Mouse (Mus musculus): ENCODE data around the gene Olfr395.
"Not testable (repeated sequence)": the region's sequence is repeated elsewhere in the genome, so short reads cannot be mapped to it uniquely, and the experiment has no call there.

Gene Olfr395

DNA sequence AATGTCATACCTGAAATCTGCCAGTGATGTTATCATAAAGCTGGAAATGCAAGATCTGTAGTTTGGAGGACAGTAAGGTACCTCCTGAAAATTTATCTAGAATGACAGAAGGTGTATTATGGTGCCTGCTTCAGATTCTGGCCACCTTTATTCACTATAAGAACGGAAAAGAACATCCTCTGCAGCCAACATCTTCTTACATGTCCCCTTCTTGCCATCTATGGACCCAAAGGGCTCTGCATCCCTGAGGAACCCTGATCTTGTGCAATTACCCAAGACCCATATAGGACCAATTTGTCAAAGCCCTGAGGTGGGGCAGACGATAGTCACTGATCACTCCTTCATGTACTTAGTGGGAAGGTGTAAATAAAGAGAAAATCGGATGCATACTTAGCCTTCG, at the start of gene Olfr395:
Olfr395 (minus strand) TSS at position 101 of the 400 bp plus-strand sequence.
- not testable (repeated sequence) for DNase-seq (ENCODE audit: low read depth, low spot score)

GRCm38 (mm10) chr11:73936377-73936776, 27.3 kb upstream of the Olfr395 start, which contains the start of gene Olfr23:
TSS of gene Olfr23 (plus strand) at chr11:73936677.
- DNase-seq (ENCODE audit: low read depth, low spot score), result no peak

- DNase-seq (ENCODE audit: low read depth, low spot score), result no peak
These were observed 18.4 kb downstream of the Olfr395 start, which contains the start of gene Olfr394 for GRCm38 (mm10) chr11:73890671-73891070. TSS of gene Olfr394 (minus strand) at chr11:73890771.
